Mouse (Mus musculus) liver, adult 2 months (tissue): Measurements from ENCODE around the gene Cd164.

Source experiments
- CTCF ChIP-seq: fragments of 200-500 bp; IDR thresholded peaks from 2 replicates; pipeline ENCODE4 v1.5.1; 2011; ENCODE audit warnings: low read depth, low read length, control low read depth
- POLR2A ChIP-seq: fragments of 200-500 bp; IDR thresholded peaks from 2 replicates; pipeline ENCODE4 v1.6.1; 2011; ENCODE audit warnings: low read length, control low read depth; ENCODE audit not compliant: insufficient read depth; ENCODE audit errors: extremely low read depth

GRCm38 (mm10) chr10:41537226-41537982, 18.2 kb downstream of the Cd164 start:
- TF ChIP-seq CTCF (no peak), POLR2A (no peak)
